Mouse (Mus musculus) CD4-positive, CD25-positive, alpha-beta regulatory T cell, adult 2 months (primary cell): Measurements from ENCODE around the gene Tnni3.
"Not testable (repeated sequence)": the region's sequence is repeated elsewhere in the genome, so short reads cannot be mapped to it uniquely, and the experiment has no call there.

Source experiments
- DNase-seq: peaks from one replicate; pipeline ENCODE4 v3.0.0-alpha.2; 2012; ENCODE audit warnings: low read depth, low spot score

The Tnni3 gene

DNA sequence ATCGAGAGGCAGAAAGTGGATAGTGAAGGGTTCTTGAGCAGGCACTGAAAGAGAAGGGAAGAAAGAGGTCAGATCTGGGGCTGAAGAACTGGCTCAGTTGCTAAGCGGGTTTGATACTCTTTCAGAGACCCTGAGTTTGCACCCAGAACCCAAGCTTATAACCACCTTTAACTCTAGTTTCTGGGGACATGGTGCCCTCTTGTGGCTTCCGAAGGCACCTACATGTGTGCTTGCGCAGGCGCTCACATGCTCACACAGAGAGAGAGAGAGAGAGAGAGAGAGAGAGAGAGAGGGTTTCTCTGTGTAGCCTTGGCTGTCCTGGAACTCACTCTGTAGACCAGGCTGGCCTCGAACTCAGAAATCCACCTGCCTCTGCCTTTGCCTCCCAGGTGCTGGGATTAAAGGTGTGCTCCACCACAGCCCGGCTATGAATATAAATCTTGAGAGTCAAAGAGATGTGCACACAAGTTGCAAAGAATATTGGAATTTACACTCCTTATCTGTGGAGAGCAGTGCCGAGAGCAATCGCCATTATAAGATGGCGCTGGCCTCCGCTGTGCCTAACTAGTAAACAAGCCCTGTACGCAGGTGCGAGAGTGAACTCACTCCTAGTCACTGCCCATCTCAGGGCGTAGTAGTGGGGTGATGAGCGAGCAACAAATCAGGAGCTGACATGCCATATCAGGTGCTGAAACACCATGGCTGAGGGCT is at the start of gene Tnni3:
Tnni3 (minus strand) TSS at position 18 of the 711 bp plus-strand sequence.
- peak; percentile 84 for DNase-seq

DNA sequence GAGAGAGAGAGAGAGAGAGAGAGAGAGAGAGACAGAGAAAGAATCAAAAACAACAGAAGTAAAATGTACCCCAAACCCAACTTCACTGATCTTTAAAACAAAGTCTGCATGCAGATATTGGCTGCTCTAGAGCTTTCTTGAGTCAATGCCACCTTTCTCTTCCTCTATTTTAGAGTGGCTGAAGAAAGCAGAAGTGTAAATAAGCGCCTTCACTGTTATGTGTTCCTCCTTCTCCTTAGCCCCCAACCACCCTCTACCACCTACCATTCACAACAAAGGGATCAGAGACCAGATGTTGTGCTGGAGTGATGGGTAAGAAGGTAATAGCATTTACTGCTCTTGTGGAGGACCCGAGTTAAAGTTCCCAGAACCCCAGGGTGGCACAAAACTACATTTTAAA is 48.3 kb upstream of the Tnni3 start:
- not testable (repeated sequence) for DNase-seq

DNA sequence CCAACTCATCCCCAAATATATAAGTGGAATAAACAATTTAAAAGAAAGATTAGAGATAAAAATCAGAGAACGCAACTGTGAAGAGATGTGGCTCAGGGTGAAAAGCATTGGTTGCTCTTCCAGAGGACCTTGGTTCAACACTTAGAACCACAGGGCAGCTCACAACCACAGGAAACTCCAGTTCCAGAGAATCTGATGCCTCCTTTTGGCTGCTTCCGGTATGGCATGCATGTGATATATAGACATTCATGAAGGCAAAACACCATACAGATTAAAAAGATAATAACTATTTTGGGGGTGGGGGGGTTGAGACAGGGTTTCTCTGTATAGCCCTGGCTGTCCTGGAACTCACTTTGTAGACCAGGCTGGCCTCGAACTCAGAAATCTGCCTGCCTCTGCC is 38.6 kb upstream of the Tnni3 start:
- peak; percentile 20 for DNase-seq

DNA sequence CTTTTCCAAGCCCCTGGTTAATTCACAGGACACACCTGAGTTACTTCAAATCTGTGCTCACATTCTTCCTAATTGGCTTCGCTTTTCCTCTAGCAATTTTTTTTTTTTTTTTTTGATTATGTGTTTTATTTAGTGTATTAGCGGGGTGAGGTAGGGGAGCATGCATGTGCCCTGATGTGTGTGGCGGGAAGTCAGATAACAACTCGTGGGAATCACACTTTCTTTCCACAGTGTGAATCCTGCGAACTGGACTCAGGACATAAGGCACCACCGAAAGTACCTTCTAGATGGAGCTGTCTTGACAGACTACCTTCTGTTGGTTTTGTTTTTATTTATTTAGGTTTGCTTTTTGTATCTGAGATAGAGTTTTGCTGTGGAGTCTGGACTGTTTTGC is 33.1 kb upstream of the Tnni3 start:
- DNase-seq, result no peak

DNA sequence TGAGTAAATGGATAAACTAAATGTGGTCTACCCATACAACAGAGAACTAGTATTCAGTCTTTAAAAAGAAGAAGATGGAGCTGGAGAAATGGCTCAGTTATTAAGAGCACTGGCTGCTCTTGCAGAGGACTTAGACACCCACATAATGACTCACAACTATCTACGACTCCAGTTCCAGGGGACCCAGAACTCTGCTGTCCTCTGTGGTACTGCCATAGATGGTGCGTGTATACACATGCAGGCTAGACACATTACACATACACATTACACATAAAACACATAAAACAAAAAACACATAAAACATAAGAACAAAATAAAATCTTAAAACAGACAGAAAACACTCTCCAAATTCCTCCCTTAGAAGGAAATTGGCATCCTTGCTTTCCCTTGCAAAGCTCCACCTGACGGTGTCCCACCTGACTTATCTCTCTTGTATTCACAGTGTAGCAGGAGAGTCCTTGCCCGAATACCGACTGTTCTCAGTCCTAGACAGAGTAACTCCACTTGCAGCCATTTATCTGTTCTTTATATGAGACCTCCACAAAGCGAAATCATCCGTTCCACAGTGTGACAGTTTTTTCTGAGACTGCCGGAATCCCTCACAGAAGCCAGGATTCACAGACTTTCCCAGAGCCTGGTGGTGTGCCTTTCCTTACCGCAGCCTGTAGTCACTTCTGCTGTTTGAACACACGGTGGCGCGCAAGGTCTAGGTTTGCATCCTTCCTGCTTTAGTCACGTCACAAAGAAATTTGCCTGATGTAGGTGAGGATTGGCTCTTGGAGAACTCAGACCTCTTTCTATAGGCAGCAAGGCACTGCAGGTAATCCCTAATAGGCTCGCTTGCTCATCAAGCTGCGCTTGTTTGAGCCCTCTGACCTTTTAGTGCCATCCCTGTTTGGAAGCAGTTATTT is 32.5 kb upstream of the Tnni3 start:
- peak; percentile 94 for DNase-seq

DNA sequence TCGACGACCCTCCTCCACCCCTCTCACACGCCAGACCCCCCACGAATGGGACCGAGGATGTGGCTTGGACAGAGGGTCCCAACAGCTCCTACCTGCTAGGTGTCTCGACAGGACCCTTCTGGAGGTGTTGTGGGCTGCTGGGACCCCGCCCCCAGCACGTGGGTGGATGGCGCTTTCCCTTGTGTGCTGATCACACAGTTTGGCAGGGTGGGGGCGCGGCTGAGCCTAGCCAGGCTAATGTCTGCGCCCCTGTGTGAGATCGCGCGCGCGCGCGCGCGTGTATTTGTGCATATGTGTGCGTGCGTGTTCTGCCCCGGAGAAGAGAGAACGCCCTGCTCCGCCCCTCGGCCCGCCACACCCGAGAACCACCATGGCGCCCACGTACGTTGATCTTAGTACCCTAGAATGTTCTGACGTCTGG is 23.2 kb upstream of the Tnni3 start, which contains the start of gene Syt5:
Syt5 (minus strand) TSS at position 321 of the 421 bp plus-strand sequence.
- peak; percentile 39 for DNase-seq

DNA sequence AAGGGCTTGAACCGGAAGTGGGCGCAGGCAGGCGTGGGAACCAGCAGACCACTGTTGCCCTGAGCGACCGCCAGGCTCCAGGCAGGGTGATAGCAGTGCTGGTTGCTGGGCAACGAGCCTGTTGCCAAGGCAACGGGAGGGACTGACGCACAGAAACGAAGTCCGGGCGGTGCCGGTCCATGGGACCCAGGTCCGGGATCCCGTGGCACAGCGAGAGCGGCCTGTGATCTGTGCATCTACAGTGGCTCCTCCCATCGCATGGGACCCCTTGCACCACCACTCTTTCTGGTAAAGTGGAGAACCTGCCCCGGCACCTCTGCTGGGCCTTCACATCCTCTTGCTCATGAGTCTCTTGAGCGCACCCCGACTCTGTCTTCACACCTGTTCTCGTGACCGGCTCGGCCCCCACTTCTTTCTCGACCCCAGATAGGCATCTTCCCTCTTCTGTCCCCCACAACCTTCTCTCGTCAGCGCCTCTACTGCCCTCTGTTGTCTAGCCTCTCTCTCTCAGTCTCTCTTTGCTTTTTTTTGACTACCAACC is 22.6 kb upstream of the Tnni3 start:
- DNase-seq, result peak; percentile 46

DNA sequence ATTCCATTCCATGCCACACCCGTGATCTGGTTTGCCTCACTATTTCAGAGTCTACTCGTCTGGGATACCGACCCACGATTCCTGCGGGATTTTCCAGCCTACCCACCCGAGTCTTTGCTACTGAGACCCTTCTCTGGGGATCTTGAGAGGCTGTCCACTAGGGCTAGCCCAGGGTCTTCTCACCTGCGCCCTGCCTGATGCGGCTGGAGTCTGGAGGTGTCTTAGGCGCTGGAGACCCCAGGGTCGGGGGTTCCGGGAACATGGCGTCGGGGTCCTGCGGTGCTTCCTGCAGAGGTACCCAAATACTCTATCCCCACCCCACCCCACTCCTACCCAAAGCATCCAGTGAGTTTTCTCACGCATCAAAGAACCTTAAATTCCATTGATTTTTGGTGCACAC is 22.0 kb upstream of the Tnni3 start:
- no peak for DNase-seq

DNA sequence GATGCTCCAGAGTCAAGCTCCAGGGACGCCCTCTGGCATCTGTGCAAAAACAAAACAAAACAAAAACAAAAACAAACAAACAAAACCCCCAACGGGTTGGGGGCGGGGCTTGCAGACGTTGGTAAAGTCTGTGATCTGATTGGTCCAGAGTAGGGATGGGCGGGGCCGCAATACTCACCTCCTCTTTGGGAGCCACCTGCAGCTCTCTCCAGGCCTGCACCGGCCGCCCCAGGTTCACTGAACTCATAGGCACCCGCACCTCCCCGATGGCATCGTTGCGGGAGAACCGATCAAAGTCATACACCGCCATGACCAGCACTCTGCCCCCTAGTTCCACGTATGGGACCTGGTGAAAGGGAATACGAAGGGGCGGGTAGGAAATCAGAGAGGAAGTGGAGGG is 18.0 kb upstream of the Tnni3 start:
- DNase-seq, result no peak

DNA sequence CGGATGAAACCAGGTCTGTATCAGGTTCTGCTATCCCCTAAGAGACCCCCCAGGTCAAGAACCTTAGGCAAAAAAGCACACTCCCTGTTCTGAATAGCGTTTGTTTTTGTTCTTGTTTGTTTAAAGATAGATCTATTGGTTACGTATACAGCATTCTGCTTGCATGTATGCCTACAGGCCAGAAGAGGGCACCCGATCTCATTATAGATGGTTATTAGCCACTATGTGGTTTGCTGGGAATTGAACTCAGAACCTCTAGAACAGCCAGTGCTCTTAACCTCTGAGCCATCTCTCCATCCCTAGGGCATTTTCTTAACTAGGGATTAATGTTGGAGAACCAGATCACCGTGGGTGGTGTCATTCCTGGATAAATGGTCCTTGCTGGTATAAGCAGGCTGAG is 17.3 kb upstream of the Tnni3 start:
- no peak for DNase-seq

DNA sequence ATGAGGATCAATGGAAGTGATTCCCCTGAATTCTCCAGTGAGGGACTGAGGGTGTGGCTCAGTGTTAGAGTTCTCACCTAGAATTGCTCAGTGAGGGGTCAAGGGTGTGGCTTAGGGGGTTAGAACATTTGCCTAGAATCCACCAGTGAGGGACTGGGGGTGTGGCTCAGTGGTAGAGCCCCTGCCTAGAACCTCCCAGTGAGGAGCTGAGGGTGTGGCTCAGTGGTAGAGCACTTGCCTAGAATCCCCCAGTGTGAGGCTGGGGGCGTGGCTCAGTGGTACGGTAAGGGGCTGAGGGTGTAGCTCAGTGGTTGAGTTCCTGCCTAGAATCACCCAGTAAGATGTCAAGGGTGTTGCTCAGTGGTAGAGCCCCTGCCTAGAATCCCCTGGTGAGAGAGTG is 15.0 kb upstream of the Tnni3 start:
- DNase-seq, result no peak

DNA sequence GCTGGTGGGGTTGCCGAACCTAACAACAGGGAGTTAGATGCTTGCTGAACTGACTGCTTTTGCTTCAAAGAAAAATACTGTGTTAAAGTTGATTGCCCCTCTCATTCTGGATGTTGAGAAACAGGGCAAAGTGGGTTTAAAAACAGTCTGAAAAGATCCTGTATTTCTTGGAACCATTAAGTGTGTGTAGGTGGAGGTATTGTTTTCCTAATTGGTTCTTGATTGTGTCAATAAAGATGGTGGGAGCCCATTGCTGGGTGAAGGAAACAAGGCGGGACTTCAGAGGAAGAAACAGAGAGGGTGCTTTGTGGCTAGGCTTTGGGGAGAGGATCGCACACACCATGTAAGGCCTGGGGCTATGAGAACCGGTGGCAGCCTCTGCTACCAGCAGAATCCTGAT is 13.2 kb upstream of the Tnni3 start:
- DNase-seq, result no peak

DNA sequence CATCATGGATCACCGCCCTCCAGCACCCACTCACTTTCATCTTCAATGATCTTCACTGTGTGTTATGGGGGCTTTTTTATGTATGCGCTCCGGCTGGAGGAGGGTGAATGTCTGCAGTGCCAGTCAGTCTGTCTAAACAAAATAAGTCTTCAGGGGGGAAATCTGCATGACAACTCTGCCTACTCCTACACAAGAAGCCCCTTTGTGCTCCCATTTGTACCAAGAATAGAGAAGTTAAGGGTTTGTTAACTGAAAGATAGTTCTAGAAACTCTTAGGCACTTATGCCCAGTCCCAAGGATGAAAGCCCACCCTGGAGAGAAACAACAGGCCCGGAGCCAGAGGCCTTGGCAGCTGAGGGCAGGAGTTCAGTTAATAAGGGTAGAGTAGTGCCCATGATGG is 12.3 kb upstream of the Tnni3 start:
- DNase-seq, result no peak

DNA sequence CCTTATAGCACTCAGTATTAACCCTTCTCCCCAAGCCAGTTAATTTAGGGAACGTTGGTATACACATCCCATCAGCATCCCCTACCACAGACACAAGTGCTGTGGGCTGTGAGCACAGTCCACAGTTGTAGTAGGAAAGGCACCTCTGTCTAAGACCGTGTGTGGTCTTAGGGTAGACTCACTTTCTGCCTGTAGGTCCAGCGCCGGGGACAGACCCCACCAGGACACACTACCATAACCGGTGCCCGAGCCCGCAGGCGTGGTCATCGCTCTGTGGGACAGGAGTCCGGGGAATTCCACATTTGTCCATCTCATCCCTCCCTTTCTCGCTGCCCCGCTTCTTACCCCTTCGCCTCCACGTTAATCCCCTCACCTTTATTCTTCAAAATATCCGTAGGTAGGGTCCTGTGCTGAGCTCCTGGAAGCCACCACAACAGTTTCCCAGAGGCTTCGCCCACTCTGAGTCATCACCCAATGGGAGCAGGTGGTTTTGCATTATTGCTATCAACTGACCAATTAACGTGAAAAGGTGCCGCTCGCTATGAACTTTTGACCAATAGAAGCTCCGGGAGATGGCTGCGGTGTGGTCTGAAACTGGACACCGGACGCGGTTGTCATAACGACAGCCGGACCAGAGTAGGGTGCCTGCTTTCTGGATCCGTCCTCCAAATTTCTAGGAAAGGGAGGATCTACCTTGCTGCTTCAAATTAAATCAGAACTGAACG is 8.1 kb upstream of the Tnni3 start, which contains the start of gene Dnaaf3:
Dnaaf3 (minus strand) TSS at position 449 of the 725 bp plus-strand sequence.
- no peak for DNase-seq

DNA sequence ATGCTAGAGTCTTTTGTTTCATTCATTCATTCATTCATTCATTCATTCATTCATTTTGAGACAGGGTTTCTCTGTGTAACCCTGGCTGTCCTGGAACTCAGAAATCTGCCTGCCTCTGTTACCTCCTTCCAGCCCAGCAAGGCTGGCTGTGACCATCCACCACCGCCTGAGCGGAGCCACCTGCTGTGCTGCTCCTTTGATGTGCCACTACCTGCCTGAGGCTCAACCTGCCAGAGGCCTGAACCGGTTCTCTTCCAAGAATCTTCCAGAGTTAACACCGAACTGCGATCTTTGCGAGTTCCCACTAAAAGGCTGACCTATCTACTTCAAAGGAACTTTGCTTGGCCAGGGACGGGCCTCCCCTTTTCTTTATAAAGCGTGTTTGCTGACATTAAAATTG is 6.1 kb upstream of the Tnni3 start:
- not testable (repeated sequence) for DNase-seq

DNA sequence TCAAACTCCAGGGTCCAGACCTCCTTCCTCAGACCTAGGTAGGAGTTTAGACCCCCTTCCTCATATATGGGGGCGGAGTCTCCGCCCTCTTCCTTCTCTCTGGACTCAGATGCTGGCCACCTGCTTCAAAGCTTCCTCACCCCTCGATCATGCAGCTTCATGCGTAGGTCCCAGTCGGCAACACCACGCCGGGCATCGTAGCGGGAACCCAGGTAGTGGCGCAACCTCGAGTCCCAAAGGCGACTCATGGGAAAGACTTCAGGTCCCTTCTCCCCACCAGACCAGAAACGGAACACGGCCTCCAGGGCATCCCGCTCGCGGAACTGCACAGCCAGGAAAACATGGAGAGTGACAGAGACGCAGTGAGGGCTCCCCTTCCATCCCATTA is 3.3 kb upstream of the Tnni3 start:
- no peak for DNase-seq

DNA sequence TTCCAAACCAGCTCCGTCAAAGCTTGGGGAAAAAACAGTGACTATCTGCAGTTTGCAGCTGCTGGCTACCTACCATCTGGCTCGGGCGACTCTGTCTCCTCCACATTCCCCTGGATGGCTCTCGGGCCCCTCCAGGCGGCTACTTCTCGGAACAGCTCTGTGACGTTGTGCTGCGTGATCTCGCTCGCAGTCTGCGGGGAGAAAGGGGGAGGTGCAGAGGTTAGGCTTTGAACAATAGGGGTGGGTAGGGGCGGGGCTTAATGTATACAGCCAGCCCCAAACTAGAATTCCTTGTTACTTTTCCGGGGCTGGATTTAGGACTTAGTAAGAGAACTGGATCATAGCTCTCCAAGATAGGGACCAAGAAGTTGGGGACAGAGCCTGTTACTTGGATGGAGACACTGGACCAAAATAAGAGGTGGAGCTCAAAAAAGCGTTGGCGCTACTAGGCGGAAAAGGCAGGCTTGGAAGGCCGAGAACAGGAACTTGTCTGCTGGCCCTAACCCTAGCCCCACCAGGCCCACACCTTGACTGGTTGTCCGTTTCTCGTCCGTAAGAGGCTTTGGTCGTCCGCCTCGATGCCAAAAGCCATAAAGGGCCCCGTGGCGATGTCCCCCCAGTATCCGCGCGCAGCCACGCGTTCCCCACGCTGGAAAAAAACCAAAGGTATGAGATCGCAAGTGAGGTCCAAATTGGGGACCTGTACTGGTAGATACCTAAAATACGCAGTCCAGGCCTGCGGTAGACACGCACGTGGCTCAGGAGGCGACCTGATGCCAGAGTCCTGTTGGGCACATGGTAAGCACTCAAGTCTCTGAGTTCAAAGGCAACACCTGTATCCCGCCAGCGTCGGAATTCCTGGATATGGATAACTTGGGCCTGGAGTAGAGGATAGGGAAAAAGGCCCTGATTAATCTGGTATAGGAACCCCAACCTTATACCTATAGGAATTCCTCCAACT is 2.6 kb upstream of the Tnni3 start:
- DNase-seq, result peak; percentile 91

DNA sequence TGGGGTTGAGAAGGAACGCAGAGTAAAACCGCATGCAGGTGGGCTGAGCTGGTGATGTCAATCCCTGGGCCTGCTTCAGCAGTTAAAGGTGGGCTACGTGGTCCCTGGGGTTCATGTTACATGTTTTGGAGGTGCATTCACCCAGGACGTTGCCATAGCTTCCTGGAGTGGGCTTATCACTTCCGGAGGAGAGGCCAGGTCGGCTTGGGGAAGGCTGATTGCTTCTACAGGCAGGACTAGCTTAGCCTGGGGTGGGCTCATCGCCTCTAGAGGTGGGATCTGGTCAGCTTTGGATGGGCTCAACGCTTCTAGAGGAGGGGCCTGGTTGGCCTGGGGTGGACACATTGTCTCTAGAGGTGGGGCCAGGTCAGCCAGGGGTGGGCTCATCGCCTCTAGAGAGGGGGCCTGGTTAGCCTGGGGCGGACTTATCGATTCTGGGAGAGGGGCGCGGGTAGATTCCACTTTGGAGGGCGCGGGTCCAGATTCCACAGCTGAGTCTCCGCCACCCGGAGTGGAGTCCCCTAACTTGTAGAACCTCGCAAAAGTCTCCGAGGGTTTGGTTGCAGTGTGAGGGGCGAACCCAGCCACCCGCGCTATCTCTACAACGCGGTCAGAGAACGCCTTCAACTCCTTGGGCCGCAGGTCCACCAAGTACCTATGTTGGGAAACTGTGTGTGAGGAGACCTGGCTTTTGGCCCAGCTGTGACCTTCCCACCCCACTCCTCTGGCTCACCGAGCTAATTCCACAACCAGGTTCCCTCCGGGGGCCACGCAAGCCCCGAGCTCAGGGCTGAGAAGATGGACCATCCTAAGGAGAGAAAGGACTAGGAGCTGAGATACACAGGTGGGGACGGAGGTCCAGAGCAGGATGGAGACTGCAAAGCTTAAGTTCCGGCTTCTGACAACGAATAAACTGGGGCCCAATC is 561 bp downstream of the Tnni3 start:
- no peak for DNase-seq

DNA sequence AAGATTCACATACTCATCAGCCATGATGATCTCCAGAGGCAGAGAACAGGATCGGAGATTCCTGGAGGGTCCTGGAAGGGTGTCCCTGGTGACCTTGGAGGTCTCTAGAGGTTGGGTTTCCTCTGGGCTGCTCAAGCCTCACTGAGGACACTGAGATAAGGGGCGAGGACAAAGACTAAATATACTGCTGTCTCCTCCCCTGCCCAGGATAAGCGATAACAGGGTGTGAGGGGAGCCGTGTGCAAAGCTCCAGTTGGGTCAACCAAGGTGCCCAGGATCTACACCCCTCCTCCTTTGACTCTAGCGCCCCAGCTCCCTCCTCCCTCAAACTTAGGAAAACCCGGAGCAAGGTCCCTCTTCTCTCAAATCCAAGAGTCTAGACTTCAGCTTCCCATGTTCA is 1.7 kb downstream of the Tnni3 start:
- DNase-seq, result no peak
